Mouse (Mus musculus) liver, postnatal 0 days (tissue): ENCODE measurements at regions not wholly inside any gene's neighbourhood (a gene's known extent, or its start where the extent isn't known, plus 50 kb on each side); places are given as distances from the start of the nearest gene placed in this dataset.
A peak's percentile ranks its signal among the peaks of the same experiment; 100 is the strongest.

Source experiments
- ATAC-seq: fragments of 200-750 bp; cut with Nextera tagmentation; 2 replicates; pipeline ENCODE4 v1.8.0; 2017; ENCODE audit warnings: mild to moderate bottlenecking, moderate library complexity
- DNase-seq: peaks from one replicate; pipeline ENCODE4 v3.0.0-alpha.2; 2016
- H3K27ac ChIP-seq: fragments of 300-500 bp; sonication (generic); 2 replicates; pipeline ENCODE4 v1.5.1; 2014; ENCODE audit warnings: antibody characterized with exemption, moderate library complexity, mild to moderate bottlenecking, low read depth
- H3K27me3 ChIP-seq: fragments of 300-500 bp; sonication (generic); 2 replicates; pipeline ENCODE4 v1.6.1; 2014; ENCODE audit warnings: low read length, control low read depth, mixed read lengths; ENCODE audit not compliant: insufficient read depth
- H3K36me3 ChIP-seq: fragments of 300-500 bp; sonication (generic); replicated peaks from 2 replicates; pipeline ENCODE4 v1.6.1; 2014; ENCODE audit warnings: mild to moderate bottlenecking, control low read depth, low read length, moderate library complexity, mixed read lengths; ENCODE audit not compliant: insufficient read depth
- H3K4me1 ChIP-seq: fragments of 300-500 bp; sonication (generic); 2 replicates; pipeline ENCODE4 v1.6.1; 2014; ENCODE audit warnings: antibody characterized with exemption, mild to moderate bottlenecking, control low read depth; ENCODE audit not compliant: insufficient read depth
- H3K4me2 ChIP-seq: fragments of 300-500 bp; sonication (generic); 2 replicates; pipeline ENCODE4 v1.6.1; 2014; ENCODE audit warnings: low read depth, mild to moderate bottlenecking, low read length, moderate library complexity, mixed read lengths
- H3K4me3 ChIP-seq: fragments of 300-500 bp; sonication (generic); 2 replicates; pipeline ENCODE4 v1.5.1; 2014; ENCODE audit warnings: low read depth, low read length
- H3K9ac ChIP-seq: fragments of 300-500 bp; sonication (generic); replicated peaks from 2 replicates; pipeline ENCODE4 v1.6.1; 2014; ENCODE audit warnings: mild to moderate bottlenecking, moderate library complexity
- H3K9me3 ChIP-seq: fragments of 300-500 bp; sonication (generic); 2 replicates; pipeline ENCODE4 v1.6.1; 2016; ENCODE audit warnings: mild to moderate bottlenecking, control low read depth, low read length, mixed read lengths
- CTCF ChIP-seq: sonication (generic); IDR thresholded peaks from 2 replicates; pipeline ENCODE4 v1.5.1; 2016; ENCODE audit warnings: antibody characterized with exemption, low read depth
- EP300 ChIP-seq: IDR thresholded peaks from 2 replicates; pipeline ENCODE4 v1.6.1; 2016; ENCODE audit warnings: antibody characterized with exemption, low read depth, mild to moderate bottlenecking
- WGBS: fragments of 180-500 bp; shearing (Covaris S2); extraction: QIAGEN DNeasy Blood & Tissue Kit; methylation state at CpG from one replicate; pipeline ENCODE4 v1.1.7; 2014; ENCODE audit not compliant: insufficient replicate concordance; 5-methylcytosine and 5-hydroxymethylcytosine counted together

- ATAC-seq (no peak), DNase-seq (no peak)
- WGBS = 73% methylated on average over 8 of the region's 8 CpGs
- Histone ChIP-seq H3K4me1 (no peaks in the 10 kb centered on the region), H3K4me3 (no peak overlapping the region), H3K27ac (no peak overlapping the region), H3K9me3 (no peaks in the 10 kb centered on the region), H3K27me3 (no peaks in the 10 kb centered on the region), H3K9ac (no peak overlapping the region), H3K4me2 (no peak overlapping the region), H3K36me3 (no peaks in the 10 kb centered on the region)
- TF ChIP-seq EP300 (no peak), CTCF (peak; percentile 31)
These were observed 114.2 kb upstream of the Tmpo start for GRCm38 (mm10) chr10:91295345-91295744.

GRCm38 (mm10) chr10:91293226-91293625 lies 112.1 kb upstream of the Tmpo start:
- H3K27ac ChIP-seq = no peak overlapping the region
- no peak overlapping the region for H3K4me3 ChIP-seq
- ATAC-seq = no peak
- DNase-seq = no peak
- H3K4me2 ChIP-seq = no peak overlapping the region
- no peak overlapping the region for H3K9ac ChIP-seq
- H3K36me3 ChIP-seq = no peaks in the 10 kb centered on the region
- no peaks in the 10 kb centered on the region for H3K4me1 ChIP-seq
- TF ChIP-seq EP300 (no peak), CTCF (0 out of 2 replicates have a peak, but pooled peaks have one; percentile 15)
- WGBS = 82% methylated on average over 6 of the region's 6 CpGs
- H3K9me3 ChIP-seq = no peaks in the 10 kb centered on the region
- H3K27me3 ChIP-seq = no peaks in the 10 kb centered on the region

- H3K27me3 ChIP-seq = no peaks in the 10 kb centered on the region
- DNase-seq (no peak), ATAC-seq (no peak)
- no peaks in the 10 kb centered on the region for H3K9me3 ChIP-seq
- TF ChIP-seq CTCF (no peak), EP300 (no peak)
- no peak overlapping the region for H3K27ac ChIP-seq
- 82% methylated on average over 9 of the region's 9 CpGs for WGBS
- no peak overlapping the region for H3K4me3 ChIP-seq
- no peak overlapping the region for H3K4me2 ChIP-seq
- no peak overlapping the region for H3K9ac ChIP-seq
- no peaks in the 10 kb centered on the region for H3K36me3 ChIP-seq
- H3K4me1 ChIP-seq = no peaks in the 10 kb centered on the region
These were observed 103.1 kb upstream of the Tmpo start for GRCm38 (mm10) chr10:91284259-91284658.

GRCm38 (mm10) chr10:91270955-91271741 lies 90.0 kb upstream of the Tmpo start:
- H3K9ac ChIP-seq = peak overlapping the region; percentile 13
- no peak for TF ChIP-seq EP300
- peak; percentile 97 for TF ChIP-seq CTCF
- H3K27ac ChIP-seq = 0 out of 2 replicates have a peak overlapping the region, but pooled peaks have one; percentile 22
- 19% methylated on average over 14 of the region's 14 CpGs for WGBS
- H3K4me3 ChIP-seq = peak overlapping the region; percentile 33; the same call in 1 of the 2 replicates
- peaks cover 7% of the 10 kb centered on the region; the same call in 1 of the 2 replicates for H3K4me1 ChIP-seq
- H3K9me3 ChIP-seq = no peaks in the 10 kb centered on the region
- peak overlapping the region; percentile 69 for H3K4me2 ChIP-seq
- H3K36me3 ChIP-seq = no peaks in the 10 kb centered on the region
- no peaks in the 10 kb centered on the region for H3K27me3 ChIP-seq
- ATAC-seq (peak; percentile 58; the same call in 1 of the 2 replicates), DNase-seq (peak; percentile 87)

GRCm38 (mm10) chr10:91270268-91270954 lies 89.3 kb upstream of the Tmpo start:
- 14% methylated on average over 14 of the region's 14 CpGs for WGBS

GRCm38 (mm10) chr10:91267886-91268285 lies 86.8 kb upstream of the Tmpo start:
- 72% methylated on average over 6 of the region's 6 CpGs for WGBS
- TF ChIP-seq CTCF (no peak), EP300 (no peak)
- H3K27ac ChIP-seq = no peak overlapping the region
- no peak overlapping the region for H3K4me3 ChIP-seq
- H3K36me3 ChIP-seq = no peaks in the 10 kb centered on the region
- DNase-seq = no peak
- no peaks in the 10 kb centered on the region for H3K9me3 ChIP-seq
- ATAC-seq = no peak
- H3K4me2 ChIP-seq = no peak overlapping the region
- H3K27me3 ChIP-seq = no peaks in the 10 kb centered on the region
- H3K4me1 ChIP-seq = peaks cover 7% of the 10 kb centered on the region; the same call in 1 of the 2 replicates
- no peak overlapping the region for H3K9ac ChIP-seq

More at GRCm38 (mm10) chr10:91270268-91270954, 89.3 kb upstream of the Tmpo start:
- peak overlapping the region; percentile 33; the same call in 1 of the 2 replicates for H3K4me3 ChIP-seq
- peak; percentile 84 for DNase-seq
- H3K4me2 ChIP-seq = peak overlapping the region; percentile 69
- TF ChIP-seq EP300 (no peak), CTCF (peak; percentile 80)
- H3K4me1 ChIP-seq = peaks cover 7% of the 10 kb centered on the region; the same call in 1 of the 2 replicates
- H3K9ac ChIP-seq = peak overlapping the region; percentile 34
- H3K9me3 ChIP-seq = no peaks in the 10 kb centered on the region
- no peaks in the 10 kb centered on the region for H3K36me3 ChIP-seq
- peak; percentile 85 for ATAC-seq
- H3K27me3 ChIP-seq = no peaks in the 10 kb centered on the region
- H3K27ac ChIP-seq = 0 out of 2 replicates have a peak overlapping the region, but pooled peaks have one; percentile 22
